Mouse (Mus musculus): ENCODE measurements around the gene Rgs7.

The Rgs7 gene

DNA sequence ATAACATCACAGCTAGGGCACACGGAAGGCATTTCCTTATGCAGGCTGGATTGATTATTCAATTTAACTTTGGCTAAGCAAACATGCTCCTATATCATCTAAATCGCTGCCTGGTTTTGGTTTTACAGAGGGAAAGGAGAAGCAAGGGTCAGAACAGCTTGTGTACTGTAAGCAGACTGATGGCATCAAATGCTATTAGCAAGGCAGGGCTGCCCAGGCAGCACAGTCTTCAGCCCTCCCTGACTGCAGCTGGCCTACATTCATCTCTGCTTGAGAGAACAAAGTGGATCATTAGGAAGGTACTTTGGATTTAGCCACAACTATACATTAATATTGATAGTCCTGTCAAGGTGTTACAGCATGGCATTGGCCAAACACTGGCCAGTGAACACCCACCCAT is 65.2 kb downstream of the Rgs7 start:
- DNase-seq, result no peak

DNA sequence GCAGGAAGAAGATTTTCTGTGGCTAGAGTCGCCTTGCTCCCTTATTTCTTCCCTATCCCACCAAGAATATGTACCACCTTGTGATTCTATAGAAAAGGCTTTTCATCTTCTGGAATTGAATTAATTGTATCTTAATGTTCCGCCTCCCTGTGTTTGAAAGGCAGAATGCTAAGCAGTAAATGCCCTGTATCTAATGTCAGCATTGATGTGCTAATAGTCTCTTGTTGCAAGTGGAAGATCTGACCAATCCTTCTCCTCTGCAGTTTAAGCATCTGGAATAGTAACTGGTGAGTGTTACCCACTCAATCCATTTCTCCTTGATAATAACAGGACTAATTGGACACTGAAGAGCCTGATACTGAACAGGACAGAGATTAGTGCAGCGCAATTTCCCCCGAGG is 65.9 kb downstream of the Rgs7 start:
- no peak for DNase-seq

DNA sequence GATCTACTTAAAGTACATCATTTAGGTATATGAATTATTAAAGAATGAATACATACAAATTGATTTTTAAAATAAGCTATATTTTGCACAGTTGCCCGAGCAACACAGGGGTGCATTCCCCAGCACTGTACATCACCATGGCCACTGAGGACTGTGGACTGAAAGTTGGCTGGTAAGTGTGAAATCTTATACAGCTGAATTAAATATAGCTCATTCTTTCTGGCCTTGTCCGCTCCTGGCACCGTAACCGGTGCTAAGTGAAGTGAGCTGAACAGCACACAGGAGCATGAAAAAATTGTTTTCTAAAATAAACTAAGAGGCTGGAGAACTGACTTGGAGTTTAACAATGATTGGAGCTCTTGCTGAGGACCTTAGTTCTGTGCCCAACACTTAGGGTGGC is 71.4 kb downstream of the Rgs7 start:
- no peak for DNase-seq

DNA sequence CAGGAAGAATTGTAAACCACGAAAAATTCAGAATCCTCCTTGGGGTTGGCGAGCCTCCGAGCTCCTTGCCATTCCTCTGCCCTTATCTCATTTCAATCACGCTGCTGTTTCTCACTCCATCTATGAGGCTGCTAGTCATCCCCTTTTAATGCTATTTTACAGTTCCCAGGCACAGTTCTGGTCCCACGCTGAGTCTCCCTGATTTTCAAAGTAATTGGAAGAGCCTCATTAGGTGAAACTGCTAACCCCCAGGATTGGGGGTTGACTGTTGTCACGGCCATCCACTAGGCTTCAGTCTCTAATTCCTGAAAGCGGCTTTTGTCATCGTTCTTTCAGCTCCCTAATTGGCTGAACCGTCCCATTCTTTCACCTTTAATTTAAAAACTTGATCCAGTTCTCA is 76.6 kb downstream of the Rgs7 start:
- no peak for DNase-seq

DNA sequence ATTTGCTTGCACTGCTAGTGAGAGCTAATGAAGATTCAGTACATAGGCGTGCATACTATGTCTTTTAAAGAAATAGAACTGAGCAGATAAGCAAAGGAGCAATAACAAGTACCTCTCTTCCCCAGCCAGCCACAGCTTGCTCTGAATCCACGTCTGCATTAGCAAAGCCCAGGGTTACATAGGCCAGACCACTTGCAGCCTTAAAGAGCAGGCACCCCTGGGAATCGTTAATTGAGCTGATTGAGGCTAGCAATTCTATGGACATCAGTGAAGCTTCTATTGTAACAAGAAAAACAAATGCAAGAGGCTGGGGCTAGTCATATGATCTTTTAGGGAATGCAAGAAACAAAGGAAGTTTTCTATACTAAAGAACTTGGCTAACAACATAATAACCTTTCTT is 81.9 kb downstream of the Rgs7 start:
- DNase-seq, result no peak

DNA sequence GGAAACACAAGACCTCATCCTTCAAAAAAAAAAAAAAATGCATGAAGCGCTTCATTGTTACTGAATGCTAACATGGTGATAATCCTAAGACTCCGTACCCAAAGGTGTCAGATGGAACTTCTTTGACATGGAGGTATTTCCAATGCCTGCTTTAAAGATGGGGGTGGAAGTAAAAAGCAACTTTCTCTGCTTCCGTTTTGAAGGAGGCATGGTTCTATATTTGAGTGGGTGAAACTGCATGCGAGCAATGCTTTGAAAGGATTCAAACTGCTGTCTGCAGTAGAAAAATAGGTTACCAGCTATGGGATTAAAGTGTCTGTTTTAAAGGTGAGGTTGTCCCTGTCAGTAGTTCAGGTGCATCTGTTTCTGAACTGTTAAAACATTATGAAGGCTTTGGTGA is 100.4 kb downstream of the Rgs7 start:
- DNase-seq, result no peak

DNA sequence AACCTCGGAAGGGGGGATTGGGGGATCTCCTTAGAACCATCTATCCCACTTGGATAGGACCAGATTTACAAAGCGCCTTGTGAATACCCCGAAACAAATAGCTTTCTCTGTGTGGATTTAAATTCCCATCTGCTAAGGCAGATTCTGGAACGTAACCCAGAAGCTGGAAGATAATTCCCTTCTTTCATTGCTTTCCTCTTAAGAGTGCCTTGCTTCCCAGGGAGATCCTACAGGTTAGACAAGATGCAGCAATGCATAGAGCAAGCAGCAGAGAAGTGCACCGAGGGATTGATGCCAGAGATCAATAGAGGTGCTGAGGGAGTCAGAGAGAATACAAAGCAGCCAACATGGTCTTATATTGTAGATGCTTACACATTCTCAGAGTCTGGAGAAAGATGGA is 103.0 kb downstream of the Rgs7 start:
- no peak for DNase-seq

DNA sequence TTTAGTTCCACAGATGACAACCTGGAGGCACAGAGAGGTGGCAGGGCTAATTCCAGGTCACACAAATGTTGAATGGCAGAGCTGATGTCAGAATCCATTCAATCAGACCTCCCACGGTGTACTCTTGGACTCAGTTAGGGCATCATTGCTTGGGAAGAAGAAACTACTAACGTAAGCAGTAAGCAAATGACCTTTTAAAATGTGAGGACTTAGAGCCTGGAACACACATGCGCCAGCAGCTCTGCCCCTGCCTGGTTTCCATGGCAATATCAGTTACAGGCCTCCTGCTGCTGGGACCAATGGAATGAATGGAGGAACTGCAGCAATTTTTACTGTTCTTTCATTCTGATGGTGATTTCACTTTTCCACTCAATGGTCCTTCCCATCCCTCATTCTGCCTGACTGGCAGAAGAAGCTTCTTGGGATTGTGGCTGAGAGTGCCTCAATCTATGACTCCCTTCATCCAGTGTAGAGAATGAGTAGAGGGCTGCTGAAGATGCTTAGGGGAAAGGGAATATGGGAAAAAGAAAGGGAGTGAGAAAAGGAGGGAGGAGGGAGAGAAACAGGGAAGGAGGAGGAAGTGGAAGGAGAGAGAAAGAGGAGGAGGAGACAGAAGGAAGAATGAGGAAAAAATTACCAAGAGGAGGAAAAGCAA is 106.6 kb downstream of the Rgs7 start:
- no peak for DNase-seq

DNA sequence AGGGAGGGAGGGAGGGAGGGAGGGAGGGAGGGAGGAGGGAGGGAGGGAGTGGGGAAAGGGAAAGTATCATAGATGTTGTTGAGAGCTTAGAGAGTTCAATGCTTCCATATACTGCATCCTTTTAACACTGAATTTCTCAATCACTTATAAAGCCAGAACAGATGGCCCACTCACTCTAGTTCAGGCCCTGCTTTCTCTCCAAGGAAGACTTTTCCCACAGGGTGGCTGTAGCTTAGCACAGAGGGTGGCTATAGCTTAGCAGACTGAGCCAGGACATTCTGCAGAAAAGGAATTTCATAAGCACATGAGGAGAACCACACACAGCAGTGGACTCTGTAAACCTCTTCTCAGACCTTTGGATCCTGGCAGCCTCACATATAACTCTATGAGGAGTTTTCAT is 119.7 kb downstream of the Rgs7 start:
- no peak for DNase-seq

DNA sequence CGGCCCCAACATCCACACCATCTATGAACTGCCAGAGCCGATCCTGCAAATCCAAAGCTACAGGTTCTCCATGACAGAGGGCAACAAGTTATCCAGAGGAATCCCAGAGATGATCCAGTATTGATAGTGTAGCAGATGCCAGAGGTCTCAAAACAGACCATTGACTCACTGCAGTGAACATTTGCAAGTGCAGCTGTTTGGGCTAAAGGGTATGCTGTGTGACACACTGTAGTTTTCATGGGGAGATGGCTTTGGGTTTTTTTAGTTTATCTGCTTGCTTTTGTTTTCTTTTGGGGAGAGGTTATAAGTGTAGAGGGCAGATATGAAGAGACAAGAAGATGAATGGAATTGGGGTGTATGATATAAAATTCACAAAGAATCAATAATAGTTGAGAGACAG is 124.2 kb downstream of the Rgs7 start:
- DNase-seq, result no peak

DNA sequence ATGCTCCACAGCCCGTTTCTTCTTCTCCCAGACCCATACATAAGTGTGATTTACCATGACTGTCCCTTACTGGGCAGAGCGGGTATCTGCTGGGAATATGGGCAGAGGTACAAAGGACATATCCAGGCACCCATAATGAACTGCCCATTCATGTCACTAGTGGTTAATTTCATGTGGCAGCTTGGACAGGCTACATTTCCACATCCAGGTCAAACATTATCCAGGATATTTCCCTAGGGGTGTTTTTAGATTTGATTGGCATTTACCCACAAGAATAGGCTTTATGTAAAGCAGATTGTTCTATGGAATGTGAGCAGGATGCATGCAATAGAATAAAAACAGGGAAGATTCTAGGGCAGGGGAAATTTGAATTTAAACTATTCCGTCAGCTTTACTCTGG is 128.7 kb downstream of the Rgs7 start:
- no peak for DNase-seq

DNA sequence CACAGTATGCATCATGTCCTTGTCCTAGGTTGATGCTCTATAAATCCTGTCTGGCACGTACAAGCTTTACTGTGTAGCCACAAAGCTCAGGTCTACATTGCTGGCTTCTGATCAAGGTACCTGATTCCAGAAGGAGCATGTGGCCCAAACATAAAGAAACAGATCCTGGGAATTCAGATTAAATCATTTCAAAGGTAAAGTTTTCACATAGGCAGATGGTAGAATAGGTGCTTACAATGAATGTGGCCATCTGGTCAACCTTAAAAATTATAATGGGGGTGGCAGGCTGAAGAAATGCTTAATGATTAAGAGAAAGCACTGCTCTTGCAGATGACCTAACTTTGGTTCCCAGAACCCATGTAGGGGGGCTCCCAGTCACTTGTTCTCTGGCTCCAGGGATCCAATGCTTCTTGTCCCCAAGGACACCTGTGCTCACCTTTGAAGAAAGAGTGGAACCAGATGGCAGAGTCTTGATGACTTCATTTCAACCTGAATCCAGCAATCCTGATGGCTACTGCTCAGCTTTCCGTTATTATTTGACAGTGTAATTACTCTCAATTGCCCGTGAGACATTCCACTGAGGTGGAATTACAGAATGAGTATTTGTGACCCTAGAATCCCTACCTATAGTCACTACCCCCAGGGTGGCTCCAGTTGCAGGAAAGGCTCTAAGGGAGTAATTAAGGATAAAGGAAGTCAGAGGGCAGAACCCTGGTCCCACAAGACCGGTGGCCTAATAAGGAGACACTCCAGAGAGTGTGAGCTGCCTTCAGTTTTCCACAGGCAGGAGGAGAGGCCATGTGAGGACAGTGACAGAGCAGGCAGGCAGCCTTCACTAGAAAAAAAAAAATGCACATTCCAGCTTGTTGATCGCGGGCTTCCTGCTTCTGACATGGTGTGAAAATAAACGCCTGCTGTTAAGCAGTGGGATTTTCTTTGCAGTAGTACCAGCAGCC is 132.6 kb downstream of the Rgs7 start:
- no peak for DNase-seq

DNA sequence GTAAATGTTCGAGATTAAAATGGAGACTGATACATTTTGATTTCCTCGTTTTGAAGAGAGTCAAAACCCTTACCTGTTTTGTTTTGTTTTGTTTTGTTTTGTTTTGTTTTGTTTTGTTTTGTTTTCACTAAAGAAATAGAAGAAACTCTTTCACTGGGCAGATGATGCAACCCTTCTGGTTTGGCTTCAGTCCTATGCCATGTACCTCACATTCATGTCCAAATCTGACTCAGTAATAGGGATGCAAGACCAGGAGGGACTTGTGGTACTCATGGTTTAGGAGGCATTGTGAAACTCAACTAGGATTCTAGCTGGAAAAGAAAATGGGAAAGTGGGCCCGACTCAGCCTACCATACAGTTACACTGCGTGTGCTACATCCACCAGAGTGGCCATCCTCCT is 139.4 kb downstream of the Rgs7 start:
- no peak for DNase-seq

DNA sequence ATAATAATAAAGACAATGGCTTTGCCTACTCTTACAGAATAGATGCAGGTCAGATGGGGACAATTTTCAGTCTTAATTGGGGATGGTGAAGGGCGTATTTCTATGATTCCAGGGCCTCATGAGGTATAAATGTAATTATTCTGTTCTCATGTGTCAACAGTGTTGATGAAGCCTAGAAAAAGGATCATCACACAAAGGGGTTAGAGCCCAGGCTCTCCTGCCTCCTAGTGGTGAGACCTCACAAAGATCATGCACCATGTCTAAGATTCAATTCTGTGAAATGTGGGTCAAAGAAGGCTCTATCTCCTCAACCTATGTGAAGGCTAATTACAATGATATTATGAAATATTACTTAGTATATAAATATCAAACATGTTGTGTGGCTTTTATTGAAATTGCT is 146.1 kb downstream of the Rgs7 start:
- DNase-seq, result no peak

DNA sequence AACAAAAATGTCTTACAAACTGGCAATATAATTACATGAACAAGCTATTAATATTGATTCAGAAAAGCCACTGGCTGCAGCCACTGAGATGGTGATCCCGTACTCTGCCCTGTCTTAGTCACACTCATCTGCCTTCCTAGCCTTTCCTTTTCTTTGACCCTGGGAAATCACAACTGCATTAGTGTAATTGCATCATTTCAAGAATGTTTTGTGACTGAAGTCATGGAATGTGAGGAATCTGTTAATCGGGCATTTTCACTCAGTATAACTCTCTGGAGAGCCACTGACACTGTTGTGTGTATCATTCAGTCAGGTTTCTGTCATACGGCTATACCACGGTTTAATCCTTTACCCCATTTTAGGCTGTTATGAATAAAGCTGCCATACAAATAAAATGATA is 156.1 kb downstream of the Rgs7 start:
- no peak for DNase-seq

DNA sequence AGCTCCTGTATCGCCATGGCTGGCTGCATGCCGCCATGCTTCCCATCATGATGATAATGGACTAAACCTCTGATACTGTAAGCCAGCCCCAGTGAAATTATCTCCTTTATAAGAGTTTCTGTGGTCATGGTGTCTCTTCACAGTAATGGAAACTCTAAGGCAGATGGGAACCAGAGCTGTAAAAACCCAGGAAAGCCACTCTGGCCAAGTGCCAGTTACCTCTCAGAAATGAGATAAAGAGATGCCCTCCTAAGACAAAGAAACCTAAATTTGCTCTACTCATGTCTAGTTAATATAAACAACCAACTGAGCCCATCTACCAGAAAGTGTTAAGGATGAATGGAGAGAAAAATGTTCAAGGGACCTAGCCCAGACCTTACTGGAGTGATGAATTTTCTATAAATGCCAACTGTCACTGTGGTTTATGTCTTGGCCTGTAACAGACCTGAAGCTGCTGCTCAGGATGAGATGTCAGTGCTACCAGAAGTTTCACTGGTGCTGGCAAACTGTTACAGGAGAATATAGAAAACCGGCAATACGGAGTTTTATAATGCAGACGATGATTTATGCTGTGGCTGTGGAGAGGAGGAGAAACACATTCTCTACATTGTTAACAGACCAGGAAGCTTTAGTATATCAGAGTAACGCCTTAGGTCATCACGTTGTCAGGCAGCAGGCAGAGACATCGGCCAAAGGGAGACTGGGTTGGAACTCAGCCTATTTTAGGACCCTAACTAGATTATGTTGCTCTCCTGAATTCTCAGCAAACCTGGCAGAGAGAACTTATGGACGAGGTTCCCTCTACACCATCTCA is 159.1 kb downstream of the Rgs7 start:
- no peak for DNase-seq

DNA sequence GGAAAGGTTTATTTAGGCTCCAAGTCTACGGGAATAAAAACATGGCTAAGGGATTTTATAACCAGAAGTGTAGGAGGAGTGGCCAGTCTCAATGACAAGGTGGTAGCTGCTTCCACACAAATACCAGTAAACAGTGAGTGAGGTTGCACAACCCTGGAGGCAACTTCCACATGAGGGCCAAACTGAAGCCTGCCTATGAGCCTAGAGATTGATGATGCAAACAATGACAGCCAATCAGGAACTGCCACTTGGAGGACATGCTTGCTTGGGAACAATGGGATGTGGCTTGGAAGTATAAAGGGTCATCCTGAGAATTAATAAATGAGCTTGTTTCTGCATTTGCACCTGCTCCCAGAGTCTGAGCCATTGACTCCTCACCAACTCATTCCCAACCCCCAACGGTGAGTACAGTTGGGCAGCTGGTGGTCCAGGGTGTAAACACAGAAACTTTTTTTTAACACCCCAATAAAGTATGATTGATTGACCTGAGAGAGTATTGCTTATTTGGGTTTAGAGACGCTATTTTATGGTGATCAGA is 162.3 kb downstream of the Rgs7 start:
- DNase-seq, result no peak

DNA sequence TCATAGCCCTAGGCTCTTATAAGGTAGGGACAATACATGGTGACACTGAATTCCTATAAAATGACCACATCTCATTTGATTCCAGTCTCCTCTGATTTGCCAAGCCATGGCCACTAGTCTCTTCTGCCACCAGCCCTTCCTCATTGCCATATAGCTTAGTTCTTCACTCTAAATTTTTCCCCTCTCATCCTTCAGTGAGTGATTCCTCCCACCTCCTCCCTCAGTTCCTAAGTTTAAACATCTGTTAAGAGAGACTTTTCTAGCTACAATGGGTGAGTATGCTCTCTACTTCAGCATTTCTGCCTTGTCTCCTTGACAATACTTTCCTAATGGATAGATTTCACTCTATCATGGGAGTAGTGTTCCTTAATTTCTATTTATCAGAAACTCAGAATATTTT is 169.5 kb downstream of the Rgs7 start:
- DNase-seq, result no peak

DNA sequence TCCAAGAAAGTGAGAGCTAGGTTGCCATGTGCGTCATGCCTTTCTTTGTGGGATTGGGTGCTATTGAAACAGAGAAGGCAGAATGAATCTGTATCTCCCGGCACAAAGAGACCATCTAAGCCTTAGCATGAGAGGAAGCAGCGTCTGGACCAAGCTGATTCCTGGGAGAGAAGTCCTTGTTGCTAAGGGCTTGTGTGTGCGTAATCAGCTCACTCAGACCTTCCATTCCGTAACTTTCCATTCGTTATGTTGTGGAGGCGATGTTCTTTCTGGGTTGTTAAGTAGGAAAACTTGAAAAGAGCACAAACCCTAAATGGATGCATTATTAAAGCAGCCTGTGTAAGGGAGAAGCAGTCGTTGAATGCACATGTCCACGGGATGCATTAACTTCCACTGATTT is 173.1 kb downstream of the Rgs7 start:
- DNase-seq, result no peak

DNA sequence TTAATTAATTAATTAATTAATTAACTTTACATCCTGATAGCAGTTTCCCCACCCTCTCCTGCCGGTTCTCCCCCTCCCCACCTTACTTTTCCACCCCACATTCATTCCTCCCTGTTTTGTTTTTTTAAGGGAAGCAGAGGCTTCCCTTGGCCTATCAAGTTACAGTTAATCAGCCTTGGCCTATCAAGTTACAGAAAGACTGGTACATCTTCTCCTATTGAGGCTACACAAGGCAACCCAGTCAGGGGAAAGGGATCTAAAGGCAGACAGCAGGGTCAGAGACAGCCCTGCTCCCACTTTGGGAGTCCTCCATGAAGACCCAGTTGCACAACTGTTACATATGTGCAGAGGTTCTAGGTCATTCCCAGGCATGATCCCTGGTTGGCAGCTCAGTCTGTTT is 175.0 kb downstream of the Rgs7 start:
- no peak for DNase-seq

DNA sequence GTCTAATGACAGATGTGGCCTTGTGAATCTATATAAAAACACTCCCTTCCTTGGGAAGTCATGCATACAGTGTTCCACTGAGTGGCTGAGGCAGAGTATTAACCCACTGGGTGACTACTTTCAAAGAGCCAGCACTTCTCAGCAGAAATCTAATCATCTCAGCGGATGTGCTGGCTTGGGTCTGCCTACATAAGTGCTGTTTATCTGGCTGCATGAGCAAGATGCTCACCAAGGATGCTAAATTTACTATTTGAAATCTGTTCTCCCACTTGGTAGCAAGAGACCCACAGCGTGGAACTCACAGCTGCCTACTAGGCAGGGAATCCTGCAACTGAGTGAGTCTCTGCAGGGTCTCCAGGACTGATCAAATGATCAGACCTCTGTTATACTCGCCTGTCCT is 184.7 kb downstream of the Rgs7 start:
- DNase-seq, result no peak

DNA sequence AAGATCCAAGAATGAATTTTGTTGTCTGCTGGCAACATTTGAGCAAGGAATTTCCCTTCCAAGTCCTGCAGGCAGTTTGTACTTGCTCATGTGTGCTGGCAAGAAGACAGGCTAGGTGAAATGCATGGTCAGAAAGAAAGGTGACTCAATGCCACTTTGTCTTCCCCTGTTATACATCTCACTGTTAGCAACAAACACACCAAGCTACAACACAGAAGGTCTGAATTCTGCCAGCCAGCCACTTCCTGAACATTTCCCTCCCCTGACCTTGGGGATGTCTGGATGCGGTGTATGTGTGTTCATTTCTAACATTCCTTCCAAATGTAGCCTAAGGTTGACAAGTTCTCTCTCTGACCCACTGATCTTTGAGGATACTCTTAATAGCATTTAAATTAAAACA is 191.4 kb downstream of the Rgs7 start:
- no peak for DNase-seq

DNA sequence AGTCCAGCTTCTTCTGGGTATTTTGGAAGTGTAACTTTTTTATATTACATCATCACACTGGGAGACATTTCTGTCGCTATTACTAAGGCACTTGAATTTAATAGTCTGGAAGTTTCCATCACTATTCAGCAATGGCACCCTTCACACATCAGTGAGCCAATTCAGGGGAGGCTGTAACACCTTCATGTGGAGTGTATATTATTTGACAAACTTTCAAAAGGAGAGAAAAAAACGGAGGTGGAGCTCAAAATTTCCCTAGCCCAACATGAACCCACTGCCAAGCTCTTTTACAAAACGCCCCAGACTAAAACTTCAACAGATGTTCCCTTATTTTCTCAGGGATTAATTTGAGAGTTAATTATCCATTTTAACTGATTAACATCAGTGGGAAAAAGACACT is 191.9 kb downstream of the Rgs7 start:
- no peak for DNase-seq
